Mouse (Mus musculus) kidney, postnatal 10 days (tissue): Measurements from ENCODE around the gene Txlna.

Experiments used
- DNase-seq: peaks from one replicate; pipeline ENCODE4 v3.0.0; 2021; ENCODE audit warnings: mixed read lengths

Txlna gene

DNA sequence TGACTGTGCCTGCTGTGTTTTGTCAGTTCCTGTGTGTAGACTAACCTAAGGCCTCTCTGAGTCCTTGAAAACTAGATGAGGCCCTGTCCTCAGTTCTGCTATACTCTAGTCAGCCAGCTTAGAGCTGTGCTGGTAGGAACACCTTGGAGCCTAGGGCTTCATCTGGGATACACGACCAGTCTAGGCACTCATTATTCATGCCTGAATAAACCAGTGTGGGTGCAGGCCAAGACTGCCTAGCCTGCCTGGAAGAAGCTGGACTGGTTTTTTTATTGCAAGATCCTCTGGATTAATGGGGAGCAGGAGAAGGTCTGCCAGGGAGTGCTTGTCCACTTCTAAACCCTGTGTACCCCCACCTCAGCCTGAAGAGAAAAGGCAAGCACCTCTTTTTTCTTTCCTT is 53.9 kb downstream of the Txlna start:
- DNase-seq: no peak

- no peak for DNase-seq
These were observed 55.1 kb downstream of the Txlna start for GRCm38 (mm10) chr4:129585773-129586172.

DNA sequence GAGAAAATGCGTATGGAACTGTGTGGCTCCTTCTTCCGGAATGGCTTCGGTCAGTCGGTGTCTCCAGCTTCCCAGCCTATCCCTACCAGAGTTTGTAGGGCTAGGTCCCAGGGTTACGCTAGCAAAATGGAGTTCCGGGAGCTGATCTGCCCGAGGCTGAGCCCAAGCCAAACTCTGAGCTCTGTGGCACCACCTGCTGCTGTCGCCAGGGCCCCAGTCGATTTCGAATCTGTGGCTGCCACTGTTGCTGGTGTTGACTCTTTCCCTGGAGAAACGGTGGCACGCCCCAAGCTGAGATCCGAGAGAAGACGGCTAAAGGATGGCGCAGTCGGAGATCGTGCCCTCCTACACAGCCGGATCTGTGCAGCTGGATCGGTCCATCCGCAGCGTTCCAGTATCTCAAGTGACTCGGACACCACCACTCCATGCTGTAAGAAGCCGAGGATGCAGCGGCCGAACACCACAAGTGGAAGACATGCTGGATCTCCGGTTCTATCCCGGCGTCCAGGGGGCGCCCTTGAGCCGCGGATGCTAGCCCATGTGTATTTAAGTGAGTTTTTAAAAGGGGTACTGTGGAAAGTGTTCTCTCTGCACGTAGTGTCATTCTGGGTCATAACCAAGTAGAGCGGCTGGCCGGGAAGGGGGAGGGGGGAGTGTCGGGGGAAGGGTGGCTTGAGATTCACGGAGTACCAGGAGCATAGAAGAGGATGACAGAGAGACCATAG is 55.8 kb downstream of the Txlna start:
- DNase-seq: peak; percentile 94

GRCm38 (mm10) chr4:129584370-129584769 is 56.5 kb downstream of the Txlna start:
- DNase-seq: no peak

GRCm38 (mm10) chr4:129582251-129582650 is 58.6 kb downstream of the Txlna start:
- DNase-seq: no peak

GRCm38 (mm10) chr4:129580347-129580746 is 60.5 kb downstream of the Txlna start:
- no peak for DNase-seq

DNA sequence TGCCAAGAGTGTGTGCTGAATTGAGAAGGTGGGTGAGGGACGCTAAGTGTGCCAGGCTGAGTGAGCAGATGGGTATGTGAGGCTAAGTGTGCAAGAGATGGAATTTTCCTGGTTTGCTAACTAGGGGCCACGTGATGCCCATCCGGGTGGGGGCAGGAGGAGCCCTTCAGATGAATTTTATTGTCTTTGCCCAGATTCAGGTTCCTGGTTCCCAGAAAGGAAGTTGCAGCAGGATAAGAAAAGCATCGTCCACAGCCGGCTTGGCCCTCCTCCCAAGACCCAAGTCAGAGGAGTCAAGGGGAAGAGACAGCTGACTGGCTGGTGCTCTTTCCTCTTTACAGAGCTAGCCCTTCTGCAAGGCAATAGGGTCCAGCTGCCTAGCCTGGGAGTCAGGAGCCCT is 62.4 kb downstream of the Txlna start, which contains the start of gene Fam167b:
Fam167b (minus strand) TSS at position 84 of the 400 bp plus-strand sequence.
- DNase-seq: peak; percentile 76

GRCm38 (mm10) chr4:129577688-129578087 is 63.2 kb downstream of the Txlna start:
- no peak for DNase-seq

DNA sequence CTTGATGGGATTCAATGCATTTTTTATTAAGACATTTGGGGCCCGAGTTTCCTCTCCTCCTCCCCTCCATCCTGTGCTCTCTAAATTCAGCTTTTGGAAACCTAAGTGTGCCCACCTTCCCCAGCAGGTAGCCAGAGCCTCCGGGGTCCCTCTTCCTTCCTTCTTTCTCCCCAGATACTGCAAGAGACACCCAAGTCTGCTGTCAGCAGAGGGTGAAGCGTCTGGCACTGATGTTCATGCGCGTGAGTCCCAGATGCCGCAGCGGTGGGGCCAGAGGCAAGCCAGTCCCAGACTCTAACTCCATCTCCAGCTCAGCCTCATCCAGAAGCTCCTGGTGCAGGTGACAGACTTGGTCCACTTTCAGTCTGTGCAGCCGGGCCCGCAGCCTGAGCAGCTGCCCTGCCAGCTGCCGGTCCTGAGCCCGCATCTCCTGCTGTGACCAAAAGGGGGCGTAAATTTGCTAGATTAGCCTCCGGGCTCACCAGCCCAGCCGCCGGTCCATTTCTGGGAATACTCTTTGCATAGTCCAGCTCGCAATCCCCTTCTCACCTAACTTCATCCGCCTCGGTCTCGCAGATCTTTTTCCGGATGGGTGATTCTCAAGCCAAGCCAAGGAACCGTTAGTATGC is 63.9 kb downstream of the Txlna start:
- peak; percentile 89 for DNase-seq
